Mouse (Mus musculus): ENCODE measurements around the gene Slc35e1.
A peak's percentile ranks its signal among the peaks of the same experiment; 100 is the strongest.

The Slc35e1 gene

DNA sequence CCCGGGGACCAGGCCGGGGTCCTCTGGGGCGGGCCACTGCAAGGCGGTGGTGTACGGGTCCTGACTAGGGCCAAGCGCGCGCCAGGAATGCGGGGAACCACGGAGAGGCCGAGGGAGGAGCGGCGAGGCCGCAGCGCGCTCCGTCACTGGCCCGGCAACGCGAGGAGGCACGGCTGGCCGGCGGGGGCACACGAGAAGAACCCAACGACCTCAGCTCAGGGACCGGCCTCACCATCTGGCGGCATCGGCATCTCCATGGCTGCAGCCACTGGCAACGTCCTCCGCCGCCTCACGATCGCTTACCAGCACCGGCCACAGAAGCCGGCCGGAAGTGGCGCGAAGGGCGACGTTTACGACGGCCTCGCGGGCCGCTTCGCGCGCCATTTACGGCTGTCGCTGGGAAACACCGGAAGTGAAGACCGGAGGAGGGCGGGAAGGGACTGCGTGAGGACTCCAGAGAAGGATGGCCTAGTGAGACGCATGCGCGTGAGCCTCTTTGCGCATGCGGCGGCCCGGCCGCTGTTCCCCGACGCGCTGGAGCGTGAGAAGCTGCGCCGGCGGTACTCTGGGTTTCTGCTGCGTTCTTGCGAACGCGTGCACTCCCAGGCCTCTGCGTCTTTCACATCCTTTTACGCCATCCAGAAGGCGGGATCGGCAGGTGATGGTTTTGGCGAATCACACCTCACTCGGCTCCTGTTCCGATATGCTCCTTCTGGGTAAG, 17.4 kb downstream of the Slc35e1 start, which contains the start of gene Cherp:
Gene Cherp (minus strand): TSS at position 401 of the 721 bp plus-strand sequence.
- DNase-seq: peak; percentile 98

DNA sequence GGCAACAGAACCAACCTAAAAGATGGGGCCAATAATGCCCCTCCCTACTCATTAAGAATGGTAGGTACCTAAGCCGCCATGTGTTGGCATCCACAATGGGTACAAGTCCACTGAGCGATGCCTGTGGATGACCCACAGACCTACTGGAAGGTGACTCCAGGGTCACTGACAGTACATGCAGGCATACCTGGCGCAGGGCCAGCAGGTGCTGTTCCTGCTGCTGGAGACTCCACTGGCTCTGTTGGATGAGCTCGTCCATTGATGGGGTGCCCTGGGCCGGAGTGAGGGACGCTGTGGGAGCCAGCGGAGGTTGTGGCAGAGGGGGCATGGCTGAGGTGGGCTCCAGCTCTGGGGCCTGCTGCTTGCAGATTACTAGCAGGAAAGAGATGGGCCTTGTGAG, 21.7 kb downstream of the Slc35e1 start:
- DNase-seq: peak; percentile 35

DNA sequence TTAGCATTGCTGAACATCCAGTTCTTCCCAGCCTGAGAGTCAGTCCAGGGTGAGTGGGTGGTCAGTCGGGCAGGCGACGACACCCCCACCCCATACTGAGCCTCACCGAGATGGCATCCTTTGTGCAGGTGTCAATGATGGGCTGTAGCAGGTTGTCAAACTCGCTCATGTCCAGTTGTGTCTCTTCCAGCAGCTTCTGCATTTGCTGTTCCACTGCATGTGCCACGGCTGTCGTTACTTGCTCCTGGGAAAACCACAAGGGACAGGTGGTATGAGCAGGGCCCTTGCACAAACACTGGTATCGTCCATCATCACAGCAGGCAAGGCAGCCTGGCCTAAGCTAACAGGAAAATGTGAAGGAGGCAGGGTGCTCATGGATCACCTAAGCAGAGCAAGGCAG, 22.4 kb downstream of the Slc35e1 start:
- no peak for DNase-seq

DNA sequence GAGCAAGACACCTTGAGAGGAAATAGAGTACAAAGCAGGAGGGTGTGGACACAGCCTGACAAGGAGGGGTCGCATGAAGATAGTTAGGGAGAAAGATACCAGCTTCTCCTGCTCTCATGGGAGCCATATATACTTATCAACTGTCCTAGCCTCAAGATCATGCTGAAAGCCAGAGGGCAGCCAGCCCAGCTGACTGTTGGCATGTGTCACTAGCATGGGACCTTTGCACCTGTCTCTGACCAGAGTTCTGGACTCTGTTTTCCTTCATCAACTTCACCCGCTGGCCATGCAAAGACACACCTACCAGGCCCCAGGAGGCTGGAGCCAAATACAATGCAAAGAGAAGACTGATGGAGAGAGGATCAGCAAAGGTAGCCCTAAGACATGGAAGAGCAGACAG, 23.2 kb downstream of the Slc35e1 start:
- DNase-seq: no peak

DNA sequence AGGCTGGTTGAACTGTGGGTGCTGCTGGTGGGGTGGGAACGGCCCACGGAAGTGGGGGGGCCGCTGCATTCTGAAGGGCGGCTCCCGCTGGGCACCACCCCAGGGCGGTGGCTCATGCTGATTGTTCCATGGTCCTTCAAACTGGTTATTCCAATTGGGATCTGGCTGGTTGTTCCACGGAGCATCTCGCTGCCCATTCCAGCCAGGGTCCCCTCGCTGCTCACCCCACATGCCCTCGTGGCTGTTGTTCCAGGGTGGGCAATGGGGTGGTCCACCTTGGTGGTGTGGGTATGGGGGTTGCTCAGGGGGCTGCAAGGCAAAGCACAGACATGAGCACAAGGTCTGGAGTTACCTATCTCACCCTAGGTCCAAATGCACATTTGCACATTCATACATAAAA, 28.2 kb downstream of the Slc35e1 start:
- no peak for DNase-seq

DNA sequence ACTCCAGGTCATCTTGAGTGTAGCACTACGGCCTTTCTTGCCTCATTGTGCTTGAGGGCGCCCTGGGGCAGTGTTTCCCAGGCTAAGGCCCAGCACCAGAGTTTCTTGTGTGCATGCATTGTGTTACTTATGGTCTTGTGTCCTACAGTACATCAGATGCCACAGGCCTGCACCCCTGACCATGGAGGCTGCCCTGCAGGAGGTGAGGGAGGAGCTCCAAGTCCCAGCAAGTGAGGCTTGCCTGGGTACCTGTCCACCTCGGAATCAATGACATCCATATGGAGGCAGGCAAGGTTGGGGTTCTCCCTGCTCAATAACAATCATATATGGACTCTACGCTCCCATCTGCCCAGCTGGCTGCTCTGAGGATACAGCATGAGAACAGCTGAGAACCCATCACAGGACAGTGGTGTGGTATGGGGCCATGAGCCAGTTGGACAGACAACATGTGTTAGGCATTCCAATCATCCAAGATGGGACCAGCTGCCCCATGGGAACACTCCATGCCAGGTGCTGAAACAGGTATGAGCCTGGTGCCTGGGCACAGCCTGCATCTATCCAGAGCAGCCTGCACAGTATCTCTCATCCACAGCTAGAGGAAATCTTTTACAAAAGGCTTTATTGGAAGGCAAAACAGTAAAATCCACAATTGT, 32.4 kb downstream of the Slc35e1 start:
- no peak for DNase-seq

DNA sequence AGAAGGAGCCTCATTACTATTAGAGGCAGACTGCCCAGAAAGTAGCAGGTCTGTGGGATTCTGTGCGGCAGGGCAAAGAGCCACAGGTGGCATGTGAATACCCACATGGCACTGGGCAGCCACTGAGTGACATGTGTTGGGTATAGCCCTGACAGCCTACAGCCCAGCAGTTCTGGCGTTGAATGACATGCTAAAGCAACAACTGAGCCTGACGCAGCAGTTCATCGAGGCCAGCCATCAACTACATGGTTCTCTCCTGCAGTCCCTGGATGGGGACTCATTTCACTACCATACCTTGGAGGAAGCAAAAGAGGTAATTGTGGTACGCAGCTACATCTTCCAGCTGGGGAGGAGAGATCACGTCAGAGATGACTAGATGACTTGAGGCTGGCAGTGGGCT, 34.0 kb downstream of the Slc35e1 start:
- no peak for DNase-seq

DNA sequence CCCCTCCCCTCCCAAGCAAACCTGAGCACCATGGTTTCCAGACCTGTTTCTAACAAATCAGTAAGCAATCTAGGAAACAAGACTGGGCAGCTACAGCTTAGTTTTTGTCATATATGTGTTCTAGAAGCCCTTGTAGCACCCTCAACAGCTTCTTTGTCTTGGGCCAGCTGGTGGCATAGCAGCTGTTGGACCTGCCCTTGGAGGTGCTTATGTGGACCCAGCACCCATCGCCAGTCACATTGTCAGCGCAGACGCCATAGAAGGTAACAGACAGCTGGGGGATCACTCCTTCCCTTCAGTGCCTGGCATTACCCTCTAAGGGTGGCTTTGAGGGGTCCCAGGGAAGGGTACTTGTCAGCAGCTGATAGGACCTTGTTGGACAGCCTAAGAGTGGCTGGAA, 34.6 kb downstream of the Slc35e1 start:
- DNase-seq: no peak

DNA sequence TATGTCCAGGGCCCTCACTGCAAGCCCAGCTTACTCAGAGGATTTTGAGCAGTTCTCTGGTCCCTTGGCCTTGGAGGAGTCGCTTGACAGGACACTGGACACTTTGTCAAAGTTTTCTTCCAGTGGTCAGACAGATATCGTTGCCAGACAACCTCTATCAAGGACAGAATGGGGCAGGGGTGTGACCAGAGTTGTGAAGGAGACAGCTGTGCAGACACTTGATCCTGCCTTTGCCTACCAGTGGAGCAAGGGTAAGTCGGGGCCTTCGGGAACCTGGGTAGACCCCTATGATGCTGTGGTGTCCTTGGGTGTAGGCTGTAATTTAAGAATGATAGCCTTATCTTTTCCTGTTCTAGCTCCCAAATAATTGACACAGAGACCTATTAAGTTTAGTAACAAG, 37.1 kb downstream of the Slc35e1 start:
- DNase-seq: no peak

DNA sequence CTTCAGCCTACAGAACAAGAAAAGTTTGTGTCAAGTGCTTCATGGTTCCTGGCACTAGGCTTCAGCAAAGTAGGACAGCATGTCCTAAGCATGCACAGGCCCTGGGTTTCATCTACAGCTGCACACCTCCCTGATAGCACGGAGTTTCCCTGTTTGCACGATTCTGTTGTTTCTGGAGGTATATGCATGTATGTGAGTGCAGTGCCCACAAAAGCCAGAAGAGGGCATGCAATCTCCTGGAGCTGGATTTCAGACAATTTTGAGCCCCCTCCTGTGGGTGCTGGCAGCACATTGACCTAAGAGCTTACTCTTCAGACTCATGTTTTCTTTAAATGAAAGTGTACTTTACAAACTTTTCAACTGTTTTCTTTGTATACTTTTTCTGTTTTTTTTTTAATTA, 38.5 kb downstream of the Slc35e1 start:
- DNase-seq: no peak

DNA sequence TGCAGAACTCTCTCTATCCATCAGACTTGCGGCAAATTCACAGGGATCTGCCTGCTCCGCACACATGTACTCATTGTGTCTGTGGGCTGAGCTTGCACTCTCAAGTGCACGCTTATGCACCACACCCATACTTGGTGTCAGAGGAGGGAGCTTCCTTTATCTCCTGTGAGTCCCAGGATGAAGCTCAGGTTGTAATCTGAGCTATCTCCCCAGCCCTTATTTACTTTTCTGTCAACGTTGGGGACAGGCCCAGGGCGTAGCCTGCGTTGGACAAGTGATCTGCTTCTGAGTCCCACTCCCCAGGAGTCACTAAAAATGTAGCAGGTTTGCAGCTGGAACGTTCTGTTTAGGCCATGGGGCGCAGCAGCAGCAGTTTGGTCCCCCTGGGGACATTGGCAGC, 40.9 kb downstream of the Slc35e1 start:
- DNase-seq: no peak

DNA sequence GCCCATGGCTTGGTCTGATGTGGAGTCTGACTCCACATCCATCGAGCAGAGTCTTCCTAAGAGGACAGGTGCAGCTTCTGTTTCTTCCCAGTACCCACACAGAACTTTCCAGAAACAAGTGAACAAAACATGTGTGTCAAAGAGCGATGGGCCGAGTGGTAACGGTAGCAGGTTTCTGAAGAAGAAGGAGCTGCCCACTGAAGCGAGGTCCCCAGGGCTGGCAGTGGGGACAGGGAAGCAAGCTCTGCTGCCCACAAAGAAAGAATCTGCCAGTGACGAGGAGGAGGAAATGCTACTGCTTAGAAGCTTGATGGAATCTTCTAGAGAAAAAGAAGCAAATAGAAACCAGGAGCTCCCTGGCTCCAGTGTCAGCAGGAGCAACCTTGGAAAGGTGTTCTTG, 47.3 kb downstream of the Slc35e1 start:
- DNase-seq: no peak

DNA sequence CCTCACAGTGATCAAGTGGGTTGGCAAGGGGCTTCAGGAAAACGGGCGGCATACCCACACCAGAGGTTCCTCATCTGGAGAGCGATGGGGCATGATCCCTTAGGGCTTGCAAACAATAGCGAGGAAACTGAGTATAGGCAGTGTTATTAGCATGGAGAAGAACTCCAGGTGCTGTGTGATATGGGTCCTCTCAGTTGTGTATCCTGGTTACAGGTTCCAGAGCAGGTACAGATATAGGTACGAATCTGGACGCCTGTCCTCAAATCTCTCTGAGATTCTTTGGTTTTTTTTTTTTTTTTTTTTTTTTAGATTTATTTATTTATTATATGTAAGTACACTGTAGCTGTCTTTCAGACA, 48.4 kb downstream of the Slc35e1 start:
- DNase-seq: no peak

DNA sequence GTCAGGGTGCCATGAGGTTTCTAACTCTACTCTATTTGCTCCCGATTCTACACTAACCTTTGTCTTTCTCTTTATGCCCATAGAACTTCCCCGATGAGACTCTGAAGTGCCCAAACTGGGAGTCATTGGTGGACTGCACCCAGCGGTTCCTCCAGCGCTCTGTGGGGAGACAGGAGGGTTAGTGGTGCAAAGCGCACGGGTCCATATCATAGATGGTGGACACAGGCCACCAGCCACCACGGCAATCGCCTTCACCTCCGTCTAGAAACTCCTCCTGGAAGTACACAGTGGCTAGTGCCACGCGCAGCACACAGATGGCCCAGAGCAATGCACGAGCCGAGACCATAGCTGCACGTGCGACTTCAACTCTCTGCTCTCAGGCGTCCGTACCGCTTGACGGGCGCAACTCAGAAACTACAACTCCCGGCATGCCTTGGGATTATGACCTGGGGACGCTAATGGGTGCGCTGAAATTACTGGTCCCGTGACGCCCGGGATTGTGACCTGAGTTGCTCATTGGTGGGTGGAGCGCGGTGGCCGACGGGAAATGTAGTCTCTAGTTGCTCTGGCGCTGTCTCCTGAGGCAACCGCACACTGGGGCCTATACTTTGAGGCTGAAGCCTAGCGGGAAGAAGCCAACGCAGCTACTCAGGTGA, 48.9 kb downstream of the Slc35e1 start, which contains the start of the genes Calr3 and 1700030K09Rik:
Gene Calr3 (minus strand): TSS at position 533 of the 656 bp plus-strand sequence.
Gene 1700030K09Rik (plus strand): TSS at position 543 of the 656 bp plus-strand sequence.
- DNase-seq: peak; percentile 99

DNA sequence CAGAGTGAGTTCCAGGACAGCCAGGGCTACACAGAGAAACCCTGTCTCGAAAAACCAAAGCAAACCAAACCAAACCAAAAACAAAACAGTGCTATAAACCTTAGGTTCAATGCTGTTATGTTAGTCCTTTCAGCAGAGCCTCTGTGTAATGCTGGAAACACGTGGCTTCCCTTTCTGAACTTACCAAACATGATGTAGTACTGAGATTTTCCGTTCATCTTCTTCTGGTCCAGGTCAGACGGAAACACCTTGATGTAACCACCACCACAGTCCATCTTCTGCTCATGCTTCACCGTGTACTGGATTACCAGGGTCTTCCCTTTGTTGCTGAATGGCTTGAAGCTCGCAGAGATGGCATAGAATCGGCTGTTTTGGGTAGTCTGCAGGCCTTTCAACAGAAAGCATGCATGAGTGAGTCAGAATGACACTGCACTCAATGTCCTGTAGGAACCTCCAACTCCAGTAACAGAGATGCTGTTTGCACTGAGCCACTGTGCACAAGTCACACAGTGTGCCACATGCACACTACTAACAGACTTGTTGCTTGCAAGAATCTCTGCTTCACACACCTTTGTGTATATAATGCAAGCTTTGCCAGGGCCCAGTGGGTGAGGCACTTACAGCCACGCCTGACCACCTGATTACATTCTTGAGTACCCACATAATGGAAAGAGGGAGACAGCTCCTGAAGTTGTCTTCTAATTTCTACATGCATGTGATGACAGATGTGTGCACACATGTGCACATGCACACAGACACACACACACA, 54.0 kb downstream of the Slc35e1 start:
- DNase-seq: no peak

DNA sequence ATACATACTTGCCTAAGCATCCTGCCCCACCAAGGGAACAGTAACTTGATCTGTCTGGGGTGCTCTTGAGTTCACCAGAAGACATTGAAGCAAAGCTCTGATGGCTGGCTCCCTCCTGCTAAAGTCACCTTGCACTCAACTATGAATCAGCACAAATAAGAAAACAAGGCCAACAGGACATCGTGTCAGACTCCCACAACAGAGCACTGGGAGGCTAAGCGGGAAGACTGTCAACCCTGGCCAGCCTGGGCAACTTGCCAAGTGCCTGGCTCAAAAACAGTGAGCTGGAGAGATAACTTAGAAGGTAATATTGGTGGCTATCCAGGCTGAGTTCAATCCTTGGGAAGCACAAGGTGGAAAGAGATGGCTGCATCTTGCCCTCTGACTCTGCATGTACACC, 57.5 kb downstream of the Slc35e1 start:
- peak; percentile 76 for DNase-seq

Data from kidney, postnatal 10 days (tissue).